18 mouse cellular contexts compared by ENCODE assay signal in the genomic region with DNA sequence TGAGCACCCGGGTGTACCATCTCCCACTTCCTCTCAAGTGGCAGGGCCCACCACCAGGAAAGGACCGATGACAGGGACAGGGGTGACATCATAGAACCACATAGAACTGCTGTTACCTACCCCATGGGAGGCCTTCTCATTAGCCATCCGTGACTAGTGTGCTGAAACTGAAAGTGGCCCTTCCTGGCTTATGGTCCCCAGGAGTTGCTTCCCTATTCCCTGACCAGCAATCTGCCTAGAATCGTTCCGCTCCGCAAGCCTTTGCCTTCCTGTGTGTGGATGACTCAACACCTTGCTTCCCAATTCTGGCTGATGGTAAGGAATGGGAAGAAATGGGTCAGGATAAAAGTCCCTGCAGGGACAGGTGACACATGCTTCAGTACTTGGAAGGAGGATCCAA. TPM values are rescaled to one million over a fixed set of nuclear protein-coding genes. Genes with fewer than 3 reads are reported as not detected.
A peak's percentile ranks its signal among the peaks of the same experiment; 100 is the strongest.
DNase-seq lines count a peak whose midpoint lies in the region; ATAC-seq and TF ChIP-seq lines count a peak whose summit lies in the region.
"Had no signal": no experiment of that assay in that cellular context is flagged by ENCODE, and none has a peak within 500 bp of the region (broad histone marks: within the 10 kb centered on the region; RNA-seq: fewer than 3 reads in every experiment).

No protein-coding gene starts in this region.

- H3K27me3 ChIP-seq in hindbrain, postnatal 0 days (ENCODE audit: insufficient read depth, low read length) = no peaks in the 10 kb centered on the region
- H3K27me3 ChIP-seq in hindbrain, embryonic 11.5 days (ENCODE audit: control insufficient read depth, insufficient read depth, low read length) = no peaks in the 10 kb centered on the region
- H3K27me3 ChIP-seq: hindbrain, embryonic 15.5 days; neural tube, embryonic 13.5 days had no signal

- DNase-seq in hindbrain, postnatal 0 days (ENCODE audit: low spot score) = no peak
- no peak for DNase-seq in hindbrain, embryonic 11.5 days (ENCODE audit: low spot score)
- peak; percentile 24 for DNase-seq in A20 (ENCODE audit: low read depth, low spot score)
- DNase-seq in frontal cortex, postnatal 25 days (ENCODE audit: low spot score in 2 of 2) = no peak
- no peak for DNase-seq in frontal cortex, adult 2 months (ENCODE audit: extremely low spot score in 1 of 2, low spot score in 1 of 2)
- DNase-seq: forebrain, postnatal 0 days; kidney, adult 18-20 months; liver; lung, postnatal 14 days; midbrain, embryonic 14.5 days had no signal

- H3K4me1 ChIP-seq in hindbrain, postnatal 0 days (ENCODE audit: insufficient read depth, low read length) = no peaks in the 10 kb centered on the region
- H3K4me1 ChIP-seq in hindbrain, embryonic 11.5 days (replicated peaks; ENCODE audit: control insufficient read depth, insufficient read depth, low read length) = no peaks in the 10 kb centered on the region
- H3K4me1 ChIP-seq in bone marrow macrophage, adult 2 months (ENCODE audit: control insufficient read depth, insufficient read depth, low read length) = peaks cover 23% of the 10 kb centered on the region
- H3K4me1 ChIP-seq: hindbrain, embryonic 15.5 days; neural tube, embryonic 13.5 days had no signal

- no peak overlapping the region for H3K27ac ChIP-seq in hindbrain, postnatal 0 days
- no peak overlapping the region for H3K27ac ChIP-seq in hindbrain, embryonic 11.5 days (ENCODE audit: low read depth, low read length)
- H3K27ac ChIP-seq in bone marrow macrophage, adult 2 months (ENCODE audit: insufficient read depth, low read depth, low read length) = peak overlapping the region; percentile 41
- H3K27ac ChIP-seq: embryonic facial prominence, embryonic 10.5 days; hindbrain, embryonic 15.5 days; neural tube, embryonic 13.5 days had no signal

- H3K4me3 ChIP-seq in hindbrain, postnatal 0 days (ENCODE audit: low read length) = no peak overlapping the region
- no peak overlapping the region for H3K4me3 ChIP-seq in hindbrain, embryonic 11.5 days (ENCODE audit: low read depth, low read length)
- H3K4me3 ChIP-seq in bone marrow macrophage, adult 2 months (ENCODE audit: insufficient read depth, low read length) = peak overlapping the region; percentile 43
- H3K4me3 ChIP-seq: embryonic facial prominence, embryonic 10.5 days; hindbrain, embryonic 15.5 days; neural tube, embryonic 13.5 days had no signal

- no peaks in the 10 kb centered on the region for H3K36me3 ChIP-seq in hindbrain, postnatal 0 days (ENCODE audit: insufficient read depth, low read length)
- no peaks in the 10 kb centered on the region for H3K36me3 ChIP-seq in hindbrain, embryonic 11.5 days (ENCODE audit: control insufficient read depth, insufficient read depth, low read length)
- H3K36me3 ChIP-seq: embryonic facial prominence, embryonic 10.5 days; hindbrain, embryonic 15.5 days; neural tube, embryonic 13.5 days had no signal

- no peak for TF ChIP-seq POLR2A in bone marrow macrophage, adult 2 months (IDR thresholded peaks at IDR 0.05; ENCODE audit: borderline replicate concordance, low read depth, low read length)

- no peak overlapping the region for H3K4me2 ChIP-seq in hindbrain, postnatal 0 days (ENCODE audit: low read depth, low read length)
- no peak overlapping the region for H3K4me2 ChIP-seq in hindbrain, embryonic 11.5 days (replicated peaks; ENCODE audit: low read depth, low read length)
- H3K4me2 ChIP-seq: hindbrain, embryonic 15.5 days; neural tube, embryonic 13.5 days had no signal

- 0 out of 2 replicates have a peak, but pooled peaks have one; percentile 38 for ATAC-seq in hindbrain, postnatal 0 days
- ATAC-seq in hindbrain, embryonic 11.5 days (ENCODE audit: low FRiP score) = no peak
- peak; percentile 85 for ATAC-seq in megakaryocyte progenitor cell, adult 5-6 weeks (replicated peaks; ENCODE audit: poor library complexity)
- ATAC-seq: forebrain, postnatal 0 days had no signal

- H3K9me3 ChIP-seq in hindbrain, postnatal 0 days (ENCODE audit: low read length) = no peaks in the 10 kb centered on the region
- no peaks in the 10 kb centered on the region for H3K9me3 ChIP-seq in hindbrain, embryonic 11.5 days (ENCODE audit: control insufficient read depth, low read length)
- H3K9me3 ChIP-seq: embryonic facial prominence, embryonic 10.5 days; hindbrain, embryonic 15.5 days; neural tube, embryonic 13.5 days had no signal

- WGBS in hindbrain, postnatal 0 days = 75% methylated on average over 6 of the region's 6 CpGs
- WGBS in hindbrain, embryonic 11.5 days = 75% methylated on average over 6 of the region's 6 CpGs

- no peak overlapping the region for H3K9ac ChIP-seq in hindbrain, postnatal 0 days (replicated peaks; ENCODE audit: low read length)
- H3K9ac ChIP-seq in hindbrain, embryonic 11.5 days (ENCODE audit: low read depth, low read length) = no peak overlapping the region
- H3K9ac ChIP-seq: forebrain, postnatal 0 days; hindbrain, embryonic 15.5 days; neural tube, embryonic 13.5 days had no signal

- TF ChIP-seq CTCF in hindbrain, postnatal 0 days (IDR thresholded peaks at IDR 0.05; ENCODE audit: low read depth) = no peak
- TF ChIP-seq CTCF in bone marrow macrophage, adult 2 months (IDR thresholded peaks at IDR 0.05; ENCODE audit: low read depth, low read length) = peak; percentile 26; the same call in 1 of the 2 replicates

RNA-seq across cellular contexts. Expression of gene Arl2, which starts 15.9 kb away (rescaled TPM):
- 112 and 123 TPM in 2 replicates for total RNA-seq in hindbrain, postnatal 0 days (2014; rRNA removed)
- 151 and 155 TPM in 2 replicates for polyA plus RNA-seq in hindbrain, postnatal 0 days (2015; fragmentation: Nextera tagmentation; extraction: Ambion mirVana)
- polyA plus RNA-seq in hindbrain, embryonic 11.5 days (2014; fragmentation: Nextera tagmentation; extraction: Ambion mirVana) = 80.0 and 82.4 TPM in 2 replicates
- polyA plus RNA-seq in bone marrow macrophage, adult 2 months (2012; ENCODE audit: insufficient read depth, insufficient read length, missing spikeins) = 31.0 and 33.7 TPM in 2 replicates
- total RNA-seq in megakaryocyte progenitor cell, adult 5-6 weeks (2015) = 29.2 and 37.4 TPM in 2 replicates
- 33.6 and 37.0 TPM in 2 replicates for total RNA-seq in megakaryocyte progenitor cell, adult 5-6 weeks (2017)
- polyA plus RNA-seq in frontal cortex, adult 2 months (2012; rRNA removed) = 123 and 135 TPM in 2 replicates

RNA-seq across cellular contexts. Expression of gene Batf2, which starts 16.4 kb away (rescaled TPM):
- total RNA-seq in hindbrain, postnatal 0 days (2014; rRNA removed) = not detected in 2 replicates
- 0.21 and 0.23 TPM in 2 replicates for polyA plus RNA-seq in hindbrain, postnatal 0 days (2015; fragmentation: Nextera tagmentation; extraction: Ambion mirVana)
- 0.32 TPM in 1 of 2 replicates, not detected in the other for polyA plus RNA-seq in hindbrain, embryonic 11.5 days (2014; fragmentation: Nextera tagmentation; extraction: Ambion mirVana)
- 6.2 and 7.9 TPM in 2 replicates for polyA plus RNA-seq in bone marrow macrophage, adult 2 months (2012; ENCODE audit: insufficient read depth, insufficient read length, missing spikeins)
- total RNA-seq in megakaryocyte progenitor cell, adult 5-6 weeks (2015) = 0.34 and 0.42 TPM in 2 replicates
- total RNA-seq in megakaryocyte progenitor cell, adult 5-6 weeks (2017) = 0.44 and 0.71 TPM in 2 replicates
- 0.54 and 0.63 TPM in 2 replicates for polyA plus RNA-seq in frontal cortex, adult 2 months (2012; rRNA removed)
- total RNA-seq: forebrain, postnatal 0 days had no signal
- polyA plus RNA-seq: embryonic facial prominence, embryonic 10.5 days; forebrain, postnatal 0 days; hindbrain, embryonic 15.5 days; neural tube, embryonic 13.5 days had no signal

RNA-seq across cellular contexts. Expression of gene Majin, which starts 27.0 kb away (rescaled TPM):
- not detected in 2 replicates for total RNA-seq in hindbrain, postnatal 0 days (2014; rRNA removed)
- 0.24 TPM in 1 of 2 replicates, not detected in the other for polyA plus RNA-seq in hindbrain, postnatal 0 days (2015; fragmentation: Nextera tagmentation; extraction: Ambion mirVana)
- polyA plus RNA-seq in hindbrain, embryonic 11.5 days (2014; fragmentation: Nextera tagmentation; extraction: Ambion mirVana) = not detected in 2 replicates
- 0.35 TPM in 1 of 2 replicates, not detected in the other for polyA plus RNA-seq in bone marrow macrophage, adult 2 months (2012; ENCODE audit: insufficient read depth, insufficient read length, missing spikeins)
- not detected in 2 replicates for total RNA-seq in megakaryocyte progenitor cell, adult 5-6 weeks (2015)
- total RNA-seq in megakaryocyte progenitor cell, adult 5-6 weeks (2017) = not detected in 2 replicates
- polyA plus RNA-seq in frontal cortex, adult 2 months (2012; rRNA removed) = 0.14 TPM in 1 of 2 replicates, not detected in the other
- total RNA-seq: forebrain, postnatal 0 days; gastrocnemius, postnatal 4 days; layer of hippocampus, adult 18-20 months had no signal
- polyA plus RNA-seq: embryonic facial prominence, embryonic 10.5 days; forebrain, postnatal 0 days; heart, postnatal 0 days; hindbrain, embryonic 15.5 days; midbrain, embryonic 14.5 days; neural tube, embryonic 13.5 days had no signal

RNA-seq across cellular contexts. Expression of gene Snx15, which starts 29.1 kb away (rescaled TPM):
- total RNA-seq in hindbrain, postnatal 0 days (2014; rRNA removed) = 71.4 and 84.4 TPM in 2 replicates
- polyA plus RNA-seq in hindbrain, postnatal 0 days (2015; fragmentation: Nextera tagmentation; extraction: Ambion mirVana) = 60.9 and 62.7 TPM in 2 replicates
- polyA plus RNA-seq in hindbrain, embryonic 11.5 days (2014; fragmentation: Nextera tagmentation; extraction: Ambion mirVana) = 26.9 and 32.4 TPM in 2 replicates
- 26.0 and 32.8 TPM in 2 replicates for polyA plus RNA-seq in bone marrow macrophage, adult 2 months (2012; ENCODE audit: insufficient read depth, insufficient read length, missing spikeins)
- 18.2 and 19.5 TPM in 2 replicates for total RNA-seq in megakaryocyte progenitor cell, adult 5-6 weeks (2015)
- 13.8 and 14.2 TPM in 2 replicates for total RNA-seq in megakaryocyte progenitor cell, adult 5-6 weeks (2017)
- polyA plus RNA-seq in frontal cortex, adult 2 months (2012; rRNA removed) = 63.5 and 65.2 TPM in 2 replicates

RNA-seq across cellular contexts. Expression of gene Sac3d1, which starts 38.8 kb away (rescaled TPM):
- 91.0 and 91.5 TPM in 2 replicates for total RNA-seq in hindbrain, postnatal 0 days (2014; rRNA removed)
- polyA plus RNA-seq in hindbrain, postnatal 0 days (2015; fragmentation: Nextera tagmentation; extraction: Ambion mirVana) = 50.5 and 51.9 TPM in 2 replicates
- 62.6 and 62.9 TPM in 2 replicates for polyA plus RNA-seq in hindbrain, embryonic 11.5 days (2014; fragmentation: Nextera tagmentation; extraction: Ambion mirVana)
- 5.6 and 6.0 TPM in 2 replicates for polyA plus RNA-seq in bone marrow macrophage, adult 2 months (2012; ENCODE audit: insufficient read depth, insufficient read length, missing spikeins)
- 12.0 and 16.9 TPM in 2 replicates for total RNA-seq in megakaryocyte progenitor cell, adult 5-6 weeks (2015)
- total RNA-seq in megakaryocyte progenitor cell, adult 5-6 weeks (2017) = 5.5 and 6.3 TPM in 2 replicates
- polyA plus RNA-seq in frontal cortex, adult 2 months (2012; rRNA removed) = 24.2 and 29.4 TPM in 2 replicates
